Mouse (Mus musculus): Measurements from ENCODE around the gene Cnot11. TPM values are rescaled to one million over a fixed set of nuclear protein-coding genes. Genes with fewer than 3 reads are reported as not detected.

The Cnot11 gene
- total and polyA plus RNA-seq, 2 experiments from 2014 or later = 11.7 to 14.7 TPM

- no peak overlapping the region for H3K9ac ChIP-seq (replicated peaks; ENCODE audit: low read depth, low read length)
- no peaks in the 10 kb centered on the region for H3K27me3 ChIP-seq (ENCODE audit: control insufficient read depth, insufficient read depth, low read length)
- 33% methylated on average over 3 of the region's 3 CpGs for WGBS
- H3K27ac ChIP-seq (ENCODE audit: low read depth) = no peak overlapping the region
- DNase-seq (ENCODE audit: low spot score) = no peak
- ATAC-seq (ENCODE audit: insufficient read depth, low read depth) = no peak
- H3K4me2 ChIP-seq (ENCODE audit: low read depth, low read length) = no peak overlapping the region
- peaks cover 6% of the 10 kb centered on the region for H3K4me1 ChIP-seq (ENCODE audit: control insufficient read depth, insufficient read depth)
- TF ChIP-seq EP300 (IDR thresholded peaks at IDR 0.05; ENCODE audit: low read depth) (no peak), CTCF (IDR thresholded peaks at IDR 0.05; ENCODE audit: low read depth) (no peak)
- no peaks in the 10 kb centered on the region for H3K9me3 ChIP-seq (replicated peaks; ENCODE audit: control insufficient read depth, low read length)
- no peak overlapping the region for H3K4me3 ChIP-seq (ENCODE audit: low read depth, low read length)
- peaks cover 13% of the 10 kb centered on the region for H3K36me3 ChIP-seq (replicated peaks; ENCODE audit: control insufficient read depth, insufficient read depth, low read length)
Observed at GRCm38 (mm10) chr1:39533917-39534316, 875 bp upstream of the Cnot11 start.

- Histone ChIP-seq H3K9ac (replicated peaks; ENCODE audit: low read depth, low read length) (peak overlapping the region; percentile 88), H3K27ac (ENCODE audit: low read depth) (peak overlapping the region; percentile 88), H3K9me3 (replicated peaks; ENCODE audit: control insufficient read depth, low read length) (peaks cover 5% of the 10 kb centered on the region; the same call in 1 of the 2 replicates), H3K4me3 (ENCODE audit: low read depth, low read length) (peak overlapping the region; percentile 79), H3K36me3 (replicated peaks; ENCODE audit: control insufficient read depth, insufficient read depth, low read length) (peaks cover 31% of the 10 kb centered on the region), H3K27me3 (ENCODE audit: control insufficient read depth, insufficient read depth, low read length) (no peaks in the 10 kb centered on the region), H3K4me2 (ENCODE audit: low read depth, low read length) (peak overlapping the region; percentile 100), H3K4me1 (ENCODE audit: control insufficient read depth, insufficient read depth) (peaks cover 6% of the 10 kb centered on the region)
- DNase-seq (ENCODE audit: low spot score) = peak; percentile 95
- TF ChIP-seq CTCF (IDR thresholded peaks at IDR 0.05; ENCODE audit: low read depth) = no peak
- no peak for TF ChIP-seq EP300 (IDR thresholded peaks at IDR 0.05; ENCODE audit: low read depth)
- under 1% methylated on average over 95 of the region's 100 CpGs for WGBS
- ATAC-seq (ENCODE audit: insufficient read depth, low read depth) = peak; percentile 93
Observed at GRCm38 (mm10) chr1:39535515-39536311, 921 bp downstream of the Cnot11 start.

GRCm38 (mm10) chr1:39536701-39537100, 1.9 kb downstream of the Cnot11 start:
- Histone ChIP-seq H3K36me3 (replicated peaks; ENCODE audit: control insufficient read depth, insufficient read depth, low read length) (peaks cover 38% of the 10 kb centered on the region), H3K27ac (ENCODE audit: low read depth) (no peak overlapping the region), H3K4me2 (ENCODE audit: low read depth, low read length) (peak overlapping the region; percentile 100), H3K4me1 (ENCODE audit: control insufficient read depth, insufficient read depth) (peaks cover 6% of the 10 kb centered on the region), H3K27me3 (ENCODE audit: control insufficient read depth, insufficient read depth, low read length) (no peaks in the 10 kb centered on the region), H3K9ac (replicated peaks; ENCODE audit: low read depth, low read length) (peak overlapping the region; percentile 88), H3K4me3 (ENCODE audit: low read depth, low read length) (peak overlapping the region; percentile 79), H3K9me3 (replicated peaks; ENCODE audit: control insufficient read depth, low read length) (peaks cover 5% of the 10 kb centered on the region; the same call in 1 of the 2 replicates)
- TF ChIP-seq EP300 (IDR thresholded peaks at IDR 0.05; ENCODE audit: low read depth) (no peak), CTCF (IDR thresholded peaks at IDR 0.05; ENCODE audit: low read depth) (no peak)
- WGBS = 35% methylated on average over 7 of the region's 7 CpGs
- ATAC-seq (ENCODE audit: insufficient read depth, low read depth) = no peak
- DNase-seq (ENCODE audit: low spot score) = no peak

- Histone ChIP-seq H3K36me3 (replicated peaks; ENCODE audit: control insufficient read depth, insufficient read depth, low read length) (peaks cover 47% of the 10 kb centered on the region), H3K4me2 (ENCODE audit: low read depth, low read length) (no peak overlapping the region), H3K27me3 (ENCODE audit: control insufficient read depth, insufficient read depth, low read length) (no peaks in the 10 kb centered on the region), H3K27ac (ENCODE audit: low read depth) (no peak overlapping the region), H3K4me1 (ENCODE audit: control insufficient read depth, insufficient read depth) (peaks cover 6% of the 10 kb centered on the region), H3K4me3 (ENCODE audit: low read depth, low read length) (no peak overlapping the region), H3K9me3 (replicated peaks; ENCODE audit: control insufficient read depth, low read length) (peaks cover 5% of the 10 kb centered on the region; the same call in 1 of the 2 replicates), H3K9ac (replicated peaks; ENCODE audit: low read depth, low read length) (0 out of 2 replicates have a peak overlapping the region, but pooled peaks have one; percentile 9)
- ATAC-seq (ENCODE audit: insufficient read depth, low read depth) (no peak), DNase-seq (ENCODE audit: low spot score) (no peak)
- TF ChIP-seq CTCF (IDR thresholded peaks at IDR 0.05; ENCODE audit: low read depth) = no peak
- no peak for TF ChIP-seq EP300 (IDR thresholded peaks at IDR 0.05; ENCODE audit: low read depth)
- 82% methylated on average over 10 of the region's 10 CpGs for WGBS
Observed at GRCm38 (mm10) chr1:39537631-39538380, 3.0 kb downstream of the Cnot11 start.

- no peak overlapping the region for H3K4me3 ChIP-seq (ENCODE audit: low read depth, low read length)
- H3K36me3 ChIP-seq (replicated peaks; ENCODE audit: control insufficient read depth, insufficient read depth, low read length) = peaks cover 73% of the 10 kb centered on the region
- H3K4me2 ChIP-seq (ENCODE audit: low read depth, low read length) = no peak overlapping the region
- DNase-seq (ENCODE audit: low spot score) (no peak), ATAC-seq (ENCODE audit: insufficient read depth, low read depth) (no peak)
- H3K27me3 ChIP-seq (ENCODE audit: control insufficient read depth, insufficient read depth, low read length) = no peaks in the 10 kb centered on the region
- H3K4me1 ChIP-seq (ENCODE audit: control insufficient read depth, insufficient read depth) = peaks cover 6% of the 10 kb centered on the region
- H3K9ac ChIP-seq (replicated peaks; ENCODE audit: low read depth, low read length) = no peak overlapping the region
- TF ChIP-seq CTCF (IDR thresholded peaks at IDR 0.05; ENCODE audit: low read depth) (no peak), EP300 (IDR thresholded peaks at IDR 0.05; ENCODE audit: low read depth) (no peak)
- H3K27ac ChIP-seq (ENCODE audit: low read depth) = no peak overlapping the region
- H3K9me3 ChIP-seq (replicated peaks; ENCODE audit: control insufficient read depth, low read length) = peaks cover 5% of the 10 kb centered on the region; the same call in 1 of the 2 replicates
Observed at GRCm38 (mm10) chr1:39540592-39540991, 5.8 kb downstream of the Cnot11 start.

Data from heart, postnatal 0 days (tissue).